Mouse (Mus musculus): ENCODE data around the gene Gm17349. TPM values are rescaled to one million over a fixed set of nuclear protein-coding genes. Genes with fewer than 3 reads are reported as not detected.

Gm17349 gene
- polyA plus RNA-seq, 3 experiments from 2014 or later = not detected

- no peak for ATAC-seq
Observed at GRCm38 (mm10) chr15:99658437-99658836, 46.9 kb downstream of the Gm17349 start.

- no peak for ATAC-seq
Observed at GRCm38 (mm10) chr15:99655956-99656355, 49.3 kb downstream of the Gm17349 start.

GRCm38 (mm10) chr15:99653876-99654275, 51.4 kb downstream of the Gm17349 start:
- ATAC-seq = no peak

DNA sequence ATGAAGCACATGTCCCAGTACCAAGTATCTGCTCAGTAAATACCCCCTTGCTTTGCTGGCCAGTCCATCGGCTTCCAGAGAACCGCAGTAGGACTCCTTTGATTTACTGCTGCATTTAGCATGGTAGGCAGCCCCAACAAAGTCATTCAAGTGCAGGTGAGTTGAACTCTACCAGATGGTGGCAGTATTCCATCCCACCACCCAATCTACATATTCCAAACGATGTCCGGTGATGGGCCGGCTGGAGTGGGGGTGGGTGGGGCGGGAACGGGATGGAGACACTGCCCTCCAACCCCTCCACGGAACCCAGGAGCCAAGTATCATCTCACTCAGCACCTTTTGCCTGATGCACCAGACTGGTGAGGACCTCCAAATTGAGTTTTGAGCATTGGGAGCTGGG, 52.0 kb downstream of the Gm17349 start:
- no peak for ATAC-seq

Other genes starting within 250 kb of the Gm17349 start
- gene Nckap5l, start 247.7 kb downstream of the Gm17349 start, polyA plus RNA-seq (2017; shearing (Covaris generic)) = 1 to 10 TPM in 1 of 3 experiments, under 1 TPM in 2; 0.10 to 1.9 (median 0.78) TPM
- gene Bcdin3d, start 230.8 kb downstream of the Gm17349 start, polyA plus RNA-seq (2017; shearing (Covaris generic)) = 10 to 100 TPM; 16.9 to 30.8 (median 30.6) TPM
- under 1 TPM in 2 of 3 experiments, not detected in 1; 0.03 to 0.15 TPM for gene Faim2, start 177.3 kb downstream of the Gm17349 start, polyA plus RNA-seq (2017; shearing (Covaris generic))
- gene Aqp2, start 126.4 kb downstream of the Gm17349 start, polyA plus RNA-seq (2017; shearing (Covaris generic)) = not detected
- not detected for gene Aqp5, start 114.7 kb downstream of the Gm17349 start, polyA plus RNA-seq (2017; shearing (Covaris generic))
- gene Aqp6, start 104.1 kb downstream of the Gm17349 start, polyA plus RNA-seq (2017; shearing (Covaris generic)) = not detected
- 100 to 1,000 TPM in 1 of 3 experiments, 10 to 100 TPM in 2; 18.4 to 106 (median 18.6) TPM for gene Racgap1, start 53.8 kb downstream of the Gm17349 start, polyA plus RNA-seq (2017; shearing (Covaris generic))
- gene Asic1, start 35.1 kb downstream of the Gm17349 start, polyA plus RNA-seq (2017; shearing (Covaris generic)) = under 1 TPM in 2 of 3 experiments, not detected in 1; 0.20 to 0.40 TPM
- 10 to 100 TPM in 2 of 3 experiments, 1 to 10 TPM in 1; 8.4 to 15.5 (median 10.5) TPM for gene Smarcd1, start 3.4 kb downstream of the Gm17349 start, polyA plus RNA-seq (2017; shearing (Covaris generic))
- gene Gpd1, start 12.0 kb upstream of the Gm17349 start, polyA plus RNA-seq (2017; shearing (Covaris generic)) = under 1 TPM in 2 of 3 experiments, not detected in 1; 0.24 to 0.39 TPM
- 100 to 1,000 TPM; 133 to 168 (median 166) TPM for gene Cox14, start 20.1 kb upstream of the Gm17349 start, polyA plus RNA-seq (2017; shearing (Covaris generic))
- gene Cers5, start 67.4 kb upstream of the Gm17349 start, polyA plus RNA-seq (2017; shearing (Covaris generic)) = 10 to 100 TPM; 49.5 to 66.7 (median 56.5) TPM
- gene Lima1, start 170.0 kb upstream of the Gm17349 start, polyA plus RNA-seq (2017; shearing (Covaris generic)) = 1 to 10 TPM; 2.2 to 2.9 (median 2.3) TPM